In the genomic region with DNA sequence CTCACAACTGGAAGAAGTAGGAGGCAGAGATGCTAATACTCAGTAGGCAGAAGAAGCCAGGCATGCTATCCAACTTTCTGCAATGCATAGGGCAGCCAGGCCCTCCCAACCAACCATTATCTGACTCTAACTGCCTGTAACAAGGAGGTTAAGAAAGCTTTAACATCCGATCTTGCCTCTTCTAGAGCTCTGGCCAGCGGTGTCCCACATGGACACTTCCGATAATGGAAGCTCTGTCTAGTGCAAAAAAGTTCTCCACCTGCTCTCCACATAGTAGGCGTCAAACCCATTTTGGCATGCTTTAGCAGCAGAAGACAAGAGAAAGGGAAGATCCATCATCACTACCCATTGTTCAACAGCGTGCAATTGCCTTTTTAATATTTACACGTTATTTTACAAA, we compare ENCODE assay signal across 8 mouse cellular contexts. TPM values are rescaled to one million over a fixed set of nuclear protein-coding genes. Genes with fewer than 3 reads are reported as not detected.
A peak's percentile ranks its signal among the peaks of the same experiment; 100 is the strongest.
DNase-seq lines count a peak whose midpoint lies in the region; ATAC-seq and TF ChIP-seq lines count a peak whose summit lies in the region.

No protein-coding gene starts in this region.

- 1% methylated on average over 6 of the region's 6 CpGs for WGBS in kidney, embryonic 15.5 days
- 3% methylated on average over 6 of the region's 6 CpGs for WGBS in intestine, embryonic 14.5 days

- H3K36me3 ChIP-seq in kidney, embryonic 15.5 days: peaks cover 55% of the 10 kb centered on the region
- H3K36me3 ChIP-seq in intestine, embryonic 14.5 days (ENCODE audit: control insufficient read depth, insufficient read depth, low read length): peaks cover 40% of the 10 kb centered on the region
- H3K36me3 ChIP-seq in myocyte (ENCODE audit: control insufficient read depth, insufficient read depth): peaks cover 26% of the 10 kb centered on the region

- no peaks in the 10 kb centered on the region for H3K27me3 ChIP-seq in kidney, embryonic 15.5 days
- no peaks in the 10 kb centered on the region for H3K27me3 ChIP-seq in intestine, embryonic 14.5 days (replicated peaks; ENCODE audit: control insufficient read depth, insufficient read depth, low read length)
- no peaks in the 10 kb centered on the region for H3K27me3 ChIP-seq in myocyte (ENCODE audit: control insufficient read depth, insufficient read depth, insufficient read length)

- H3K9ac ChIP-seq in kidney, embryonic 15.5 days: peak overlapping the region; percentile 98
- peak overlapping the region; percentile 95 for H3K9ac ChIP-seq in intestine, embryonic 14.5 days (ENCODE audit: low read length)

- no peak for TF ChIP-seq POLR2A in brain, embryonic 14.5 days (IDR thresholded peaks at IDR 0.05; ENCODE audit: borderline replicate concordance, extremely low read depth, insufficient read depth, insufficient read length, poor library complexity, severe bottlenecking)
- no peak for TF ChIP-seq POLR2A in myocyte (IDR thresholded peaks at IDR 0.05; ENCODE audit: insufficient read length, low read depth)

- no peak for TF ChIP-seq CTCF in brain, embryonic 14.5 days (IDR thresholded peaks at IDR 0.05; ENCODE audit: borderline replicate concordance, extremely low read depth, insufficient read depth, insufficient read length)

- H3K79me2 ChIP-seq in myocyte (ENCODE audit: control insufficient read depth, insufficient read depth): peaks cover 90% of the 10 kb centered on the region

- no peak for ATAC-seq in kidney, embryonic 15.5 days (replicated peaks; ENCODE audit: low FRiP score)
- no peak for ATAC-seq in intestine, embryonic 14.5 days (replicated peaks; ENCODE audit: low FRiP score, low TSS enrichment, low read depth)

- H3K4me2 ChIP-seq in kidney, embryonic 15.5 days: peak overlapping the region; percentile 78
- H3K4me2 ChIP-seq in intestine, embryonic 14.5 days (ENCODE audit: low read length): peak overlapping the region; percentile 72
- H3K4me2 ChIP-seq in myocyte (ENCODE audit: low read depth): peak overlapping the region; percentile 90

- peak overlapping the region; percentile 91 for H3K4me3 ChIP-seq in kidney, embryonic 15.5 days (replicated peaks)
- peak overlapping the region; percentile 98 for H3K4me3 ChIP-seq in intestine, embryonic 14.5 days (ENCODE audit: low read depth, low read length)
- peak overlapping the region; percentile 72 for H3K4me3 ChIP-seq in myocyte

- H3ac ChIP-seq in myocyte (ENCODE audit: control insufficient read depth, insufficient read length): peak overlapping the region; percentile 85

- H3K27ac ChIP-seq in kidney, embryonic 15.5 days: peak overlapping the region; percentile 82; the same call in 1 of the 2 replicates
- peak overlapping the region; percentile 88; the same call in 1 of the 2 replicates for H3K27ac ChIP-seq in intestine, embryonic 14.5 days (ENCODE audit: low read depth)

- DNase-seq in kidney, adult 18-20 months: no peak
- DNase-seq in brain, embryonic 14.5 days (ENCODE audit: low read depth): peak; percentile 15
- DNase-seq in intestine, embryonic 14.5 days (ENCODE audit: low spot score): peak; percentile 59
- DNase-seq in left cerebral cortex, adult 9 months (ENCODE audit: low spot score in 2 of 2): no peak
- no peak for DNase-seq in spleen, adult 12 weeks (ENCODE audit: low spot score)
- no peak for DNase-seq in adrenal gland, adult 18-20 months (ENCODE audit: low spot score in 2 of 2)

- H3K9me3 ChIP-seq in kidney, embryonic 15.5 days (replicated peaks): no peaks in the 10 kb centered on the region
- H3K9me3 ChIP-seq in intestine, embryonic 14.5 days (ENCODE audit: control insufficient read depth, low read length): no peaks in the 10 kb centered on the region

- peaks cover 45% of the 10 kb centered on the region for H3K4me1 ChIP-seq in kidney, embryonic 15.5 days
- peaks cover 33% of the 10 kb centered on the region for H3K4me1 ChIP-seq in intestine, embryonic 14.5 days (replicated peaks; ENCODE audit: control insufficient read depth, insufficient read depth, low read length)

TF ChIP-seq in myocyte, 11 proteins besides CTCF, POLR2A, EP300 and RAD21:
- TF ChIP-seq REST (IDR thresholded peaks at IDR 0.05; ENCODE audit: insufficient read depth, insufficient read length) (no peak), POLR2AphosphoS2 (IDR thresholded peaks at IDR 0.05; ENCODE audit: insufficient read length, low read depth) (no peak), CEBPB (IDR thresholded peaks at IDR 0.05; ENCODE audit: insufficient read depth, poor library complexity, severe bottlenecking) (no peak), MYOG (IDR thresholded peaks at IDR 0.05; ENCODE audit: control insufficient read depth in 1 of 3, insufficient read depth in 1 of 3, insufficient read length in 2 of 3, low read depth in 2 of 3) (no peak), TCF12 (IDR thresholded peaks at IDR 0.05; ENCODE audit: insufficient read depth, poor library complexity, severe bottlenecking) (no peak), MAX (IDR thresholded peaks at IDR 0.05; ENCODE audit: low read depth) (no peak), SRF (IDR thresholded peaks at IDR 0.05; ENCODE audit: control insufficient read depth, insufficient read length, low read depth) (no peak), MYOD1 (IDR thresholded peaks at IDR 0.05; ENCODE audit: control insufficient read depth in 1 of 3, insufficient read length in 2 of 3, low read depth in 2 of 3) (no peak)

RNA-seq across cellular contexts. Expression of gene Ccl25, which starts 1.1 kb away (rescaled TPM):
- 17.2 and 18.2 TPM in 2 replicates for polyA plus RNA-seq in kidney, embryonic 15.5 days (2015; fragmentation: Nextera tagmentation; extraction: Ambion mirVana)
- polyA plus RNA-seq in brain, embryonic 14.5 days (2012; rRNA removed): 14.0 and 14.8 TPM in 2 replicates
- 20.1 and 24.9 TPM in 2 replicates for polyA plus RNA-seq in intestine, embryonic 14.5 days (2014; fragmentation: Nextera tagmentation; extraction: Ambion mirVana)
- polyA plus RNA-seq in myocyte (2012; fragmentation: generic; extraction: Trizol): 6.7 TPM
- total RNA-seq in adrenal gland, adult 18-20 months (2021): 10 to 100 TPM; 14.9 to 18.0 TPM

RNA-seq across cellular contexts. Expression of gene Elavl1, which starts 1.3 kb away (rescaled TPM):
- polyA plus RNA-seq in kidney, embryonic 15.5 days (2015; fragmentation: Nextera tagmentation; extraction: Ambion mirVana): 257 and 267 TPM in 2 replicates
- polyA plus RNA-seq in brain, embryonic 14.5 days (2012; rRNA removed): 55.8 and 63.9 TPM in 2 replicates
- 240 and 245 TPM in 2 replicates for polyA plus RNA-seq in intestine, embryonic 14.5 days (2014; fragmentation: Nextera tagmentation; extraction: Ambion mirVana)
- 44.2 TPM for polyA plus RNA-seq in myocyte (2012; fragmentation: generic; extraction: Trizol)
- 100 to 1,000 TPM; 109 to 115 TPM for total RNA-seq in adrenal gland, adult 18-20 months (2021)

RNA-seq across cellular contexts. Expression of gene Timm44, which starts 48.2 kb away (rescaled TPM):
- 64.5 and 69.5 TPM in 2 replicates for polyA plus RNA-seq in kidney, embryonic 15.5 days (2015; fragmentation: Nextera tagmentation; extraction: Ambion mirVana)
- 76.3 and 92.6 TPM in 2 replicates for polyA plus RNA-seq in brain, embryonic 14.5 days (2012; rRNA removed)
- polyA plus RNA-seq in intestine, embryonic 14.5 days (2014; fragmentation: Nextera tagmentation; extraction: Ambion mirVana): 89.8 and 92.7 TPM in 2 replicates
- 45.6 TPM for polyA plus RNA-seq in myocyte (2012; fragmentation: generic; extraction: Trizol)
- total RNA-seq in adrenal gland, adult 18-20 months (2021): 100 to 1,000 TPM in 1 of 2 experiments, 10 to 100 TPM in 1; 99.4 to 107 TPM

Comparison
In these comparisons a context has a peak if more than half of its experiments do, and no peak if none do; other contexts are left out.
1. DNase-seq: peak in brain, embryonic 14.5 days (single experiment) and intestine, embryonic 14.5 days (single experiment); none in kidney, adult 18-20 months (single experiment), left cerebral cortex, adult 9 months (0 of 2), spleen, adult 12 weeks (single experiment) and adrenal gland, adult 18-20 months (0 of 2).
2. Peak in every context shown above with its lines, with median percentiles within 50 percentile points of each other: H3K4me2 ChIP-seq and H3K4me3 ChIP-seq.